Mouse (Mus musculus) bone marrow, adult 2 months (tissue): Measurements from ENCODE around the gene Ogg1. TPM values are rescaled to one million over a fixed set of nuclear protein-coding genes. Genes with fewer than 3 reads are reported as not detected.

Experiments used
- H3K27ac ChIP-seq: fragments of 200-500 bp; 2 replicates; pipeline ENCODE4 v1.5.1; 2012; ENCODE audit warnings: low read depth, mild to moderate bottlenecking, control low read depth, inconsistent platforms, low read length; ENCODE audit not compliant: control insufficient read depth, poor library complexity, insufficient read depth
- H3K4me1 ChIP-seq: fragments of 200-500 bp; 2 replicates; pipeline ENCODE4 v1.6.1; 2011; ENCODE audit warnings: low read length; ENCODE audit not compliant: control insufficient read depth, insufficient read depth
- H3K4me3 ChIP-seq: fragments of 200-500 bp; replicated peaks from 2 replicates; pipeline ENCODE3; 2011; ENCODE audit warnings: mild to moderate bottlenecking, low read depth, low read length, control low read depth; ENCODE audit not compliant: control insufficient read depth
- CTCF ChIP-seq: fragments of 200-500 bp; IDR thresholded peaks from 2 replicates; pipeline ENCODE4 v1.5.1; 2011; ENCODE audit warnings: low read length, control low read depth; ENCODE audit not compliant: control insufficient read depth, insufficient read depth
- POLR2A ChIP-seq: fragments of 200-500 bp; IDR thresholded peaks from 2 replicates; pipeline ENCODE4 v1.6.1; 2011; ENCODE audit warnings: low read depth, mild to moderate bottlenecking, control low read depth, low read length, borderline replicate concordance; ENCODE audit not compliant: control insufficient read depth
- whole genome bisulfite sequencing: fragments of 180-500 bp; shearing (Covaris S2); methylation state at CpG from one replicate; pipeline ENCODE4 v1.1.7; 2018; 5-methylcytosine and 5-hydroxymethylcytosine counted together
- polyA plus RNA-seq: library from polyadenylated mRNA; stranded (reverse); fragments of >200 nt; gene quantifications from 2 replicates; pipeline ENCODE4 v1.2.4, GENCODE M21; 2011; ENCODE audit warnings: low replicate concordance; ENCODE audit not compliant: missing spikeins, insufficient read depth, insufficient read length

Gene Ogg1
- polyA plus RNA-seq, 1 experiment = 4.4 TPM

DNA sequence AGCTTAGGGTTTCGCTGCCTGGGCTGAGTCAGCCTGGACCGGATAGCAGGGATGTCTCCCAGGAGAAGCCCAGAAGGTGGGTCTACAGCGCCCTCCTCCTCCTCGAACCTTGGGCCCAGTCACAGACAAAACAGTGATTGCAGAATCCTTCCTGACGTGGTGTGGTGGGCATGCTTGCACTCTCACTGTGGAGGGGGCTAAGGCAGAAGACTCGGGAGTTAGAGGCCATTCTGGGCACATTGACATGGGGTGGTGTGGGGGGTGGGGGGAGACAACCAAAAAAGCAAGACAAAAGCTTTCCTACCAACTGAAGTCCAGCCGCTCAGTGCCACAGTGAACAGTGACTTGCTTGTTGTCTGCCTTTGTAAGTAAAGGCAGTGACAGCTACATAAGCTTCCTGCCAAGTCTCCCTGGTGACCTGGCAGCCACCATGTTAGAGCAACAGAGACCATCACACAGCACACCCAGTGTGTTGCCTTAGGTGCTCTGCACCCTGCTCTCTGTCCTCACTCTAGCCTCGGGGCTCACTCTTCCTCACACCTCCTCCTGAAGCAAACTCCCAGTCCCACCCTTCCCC is 57.7 kb downstream of the Ogg1 start:
- 87% methylated on average over 8 of the region's 8 CpGs for WGBS
- TF ChIP-seq CTCF (no peak), POLR2A (no peak)
- no peak overlapping the region for H3K4me3 ChIP-seq
- peaks cover 4% of the 10 kb centered on the region for H3K4me1 ChIP-seq
- no peak overlapping the region for H3K27ac ChIP-seq

Other genes starting within 250 kb of the Ogg1 start
- gene Setd5, start 249.6 kb upstream of the Ogg1 start, polyA plus RNA-seq = 25.6 and 45.1 TPM in 2 replicates
- gene Lhfpl4, start 131.6 kb upstream of the Ogg1 start, polyA plus RNA-seq = 1.2 TPM in 1 of 2 replicates, not detected in the other
- gene Mtmr14, start 89.1 kb upstream of the Ogg1 start, polyA plus RNA-seq = 13.5 and 35.8 TPM in 2 replicates
- gene Cpne9, start 44.7 kb upstream of the Ogg1 start, polyA plus RNA-seq = 1.1 TPM in 1 of 2 replicates, not detected in the other
- gene Brpf1, start 19.8 kb upstream of the Ogg1 start, polyA plus RNA-seq = 27.5 and 38.2 TPM in 2 replicates
- 16.0 and 28.6 TPM in 2 replicates for gene Camk1, start 17.0 kb downstream of the Ogg1 start, polyA plus RNA-seq
- 12.0 and 21.6 TPM in 2 replicates for gene Tada3, start 50.9 kb downstream of the Ogg1 start, polyA plus RNA-seq
- gene Arpc4, start 51.1 kb downstream of the Ogg1 start, polyA plus RNA-seq = 136 and 195 TPM in 2 replicates
- 11.9 and 27.7 TPM in 2 replicates for gene Ttll3, start 62.3 kb downstream of the Ogg1 start, polyA plus RNA-seq
- 8.6 and 8.7 TPM in 2 replicates for gene Rpusd3, start 92.4 kb downstream of the Ogg1 start, polyA plus RNA-seq
- gene Cidec, start 108.8 kb downstream of the Ogg1 start, polyA plus RNA-seq = 3.2 TPM in 1 of 2 replicates, not detected in the other
- gene Jagn1, start 115.6 kb downstream of the Ogg1 start, polyA plus RNA-seq = 5.0 and 14.4 TPM in 2 replicates
- 4.7 and 10.0 TPM in 2 replicates for gene Il17re, start 131.5 kb downstream of the Ogg1 start, polyA plus RNA-seq
- not detected in 2 replicates for gene Il17rc, start 144.5 kb downstream of the Ogg1 start, polyA plus RNA-seq
- 4.7 and 13.4 TPM in 2 replicates for gene Creld1, start 156.3 kb downstream of the Ogg1 start, polyA plus RNA-seq
- gene Prrt3, start 175.0 kb downstream of the Ogg1 start, polyA plus RNA-seq = 0.80 TPM in 1 of 2 replicates, not detected in the other
- 16.7 and 30.2 TPM in 2 replicates for gene Emc3, start 204.7 kb downstream of the Ogg1 start, polyA plus RNA-seq
- 11.0 and 13.2 TPM in 2 replicates for gene Fancd2, start 204.7 kb downstream of the Ogg1 start, polyA plus RNA-seq